Comparison of ENCODE assay signal across 8 mouse cellular contexts in the genomic region with DNA sequence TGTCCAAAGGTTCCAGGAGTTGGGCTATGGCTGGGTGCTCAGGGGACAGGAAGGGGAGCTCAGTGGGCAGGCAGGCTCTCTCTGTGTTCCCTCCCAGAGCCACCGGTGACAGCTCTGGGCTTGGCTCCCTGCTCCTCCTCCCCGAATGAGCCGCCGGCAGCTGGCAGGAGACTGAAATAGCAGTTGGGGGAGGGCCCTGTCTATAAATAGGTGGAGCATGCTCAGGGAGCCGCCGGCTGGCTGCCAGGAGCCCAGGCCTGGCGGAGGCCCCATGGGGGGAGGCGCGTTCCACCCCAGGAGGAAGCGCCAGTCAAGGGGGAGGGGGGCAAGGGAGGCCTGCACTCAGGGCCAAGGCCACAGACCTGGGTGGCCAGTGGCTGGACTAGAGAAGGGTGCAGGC. TPM values are rescaled to one million over a fixed set of nuclear protein-coding genes. Genes with fewer than 3 reads are reported as not detected.
DNase-seq lines count a peak whose midpoint lies in the region; ATAC-seq and TF ChIP-seq lines count a peak whose summit lies in the region.

No protein-coding gene starts in this region.

- H3K36me3 ChIP-seq in forebrain, embryonic 11.5 days (ENCODE audit: control insufficient read depth, insufficient read depth, low read length) = no peaks in the 10 kb centered on the region
- no peaks in the 10 kb centered on the region for H3K36me3 ChIP-seq in heart, embryonic 16.5 days (ENCODE audit: control insufficient read depth, insufficient read depth)
- no peaks in the 10 kb centered on the region for H3K36me3 ChIP-seq in liver, embryonic 14.5 days (replicated peaks; ENCODE audit: control insufficient read depth, insufficient read depth, low read depth)
- no peaks in the 10 kb centered on the region; the same call in 1 of the 2 replicates for H3K36me3 ChIP-seq in stomach, embryonic 15.5 days

- H3K4me3 ChIP-seq in forebrain, embryonic 11.5 days (ENCODE audit: low read depth, low read length) = peak overlapping the region; percentile 1; the same call in 1 of the 2 replicates
- H3K4me3 ChIP-seq in heart, embryonic 16.5 days (ENCODE audit: low read length) = peak overlapping the region; percentile 76
- peak overlapping the region; percentile 34 to 45 for H3K4me3 ChIP-seq in liver, embryonic 14.5 days (ENCODE audit: insufficient read depth in 1 of 2, low read depth in 2 of 2, low read length in 2 of 2)
- peak overlapping the region; percentile 51 for H3K4me3 ChIP-seq in stomach, embryonic 15.5 days (replicated peaks)

- WGBS in forebrain, embryonic 11.5 days = under 1% methylated on average over 9 of the region's 10 CpGs
- 0% methylated on average over 8 of the region's 10 CpGs for WGBS in heart, embryonic 16.5 days
- 2% methylated on average over 10 of the region's 10 CpGs for WGBS in liver, embryonic 14.5 days (ENCODE audit: insufficient replicate concordance)
- 3% methylated on average over 10 of the region's 10 CpGs for WGBS in stomach, embryonic 15.5 days

- peak; percentile 80 for ATAC-seq in forebrain, embryonic 11.5 days (replicated peaks; ENCODE audit: low FRiP score)
- peak; percentile 76 for ATAC-seq in heart, embryonic 16.5 days (replicated peaks; ENCODE audit: extremely low read depth, insufficient read depth, low FRiP score)
- ATAC-seq in liver, embryonic 14.5 days (ENCODE audit: insufficient read depth) = peak; percentile 86
- peak; percentile 85 for ATAC-seq in stomach, embryonic 15.5 days (ENCODE audit: insufficient read depth, low FRiP score, low read depth)

- H3K27ac ChIP-seq in forebrain, embryonic 11.5 days (ENCODE audit: low read depth, low read length) = peak overlapping the region; percentile 48; the same call in 1 of the 2 replicates
- H3K27ac ChIP-seq in heart, embryonic 16.5 days (ENCODE audit: low read length) = peak overlapping the region; percentile 99
- H3K27ac ChIP-seq in liver, embryonic 14.5 days = no peak overlapping the region
- peak overlapping the region; percentile 93 for H3K27ac ChIP-seq in stomach, embryonic 15.5 days

- 0 out of 2 replicates have a peak, but pooled peaks have one; percentile 12 for TF ChIP-seq EP300 in liver, embryonic 14.5 days (IDR thresholded peaks at IDR 0.05; ENCODE audit: low read depth)

- TF ChIP-seq CTCF in liver, embryonic 14.5 days (IDR thresholded peaks at IDR 0.05; ENCODE audit: low read depth) = peak; percentile 20; the same call in 1 of the 2 replicates

- H3K9me3 ChIP-seq in forebrain, embryonic 11.5 days (ENCODE audit: control insufficient read depth, low read length) = no peaks in the 10 kb centered on the region
- no peaks in the 10 kb centered on the region for H3K9me3 ChIP-seq in heart, embryonic 16.5 days (replicated peaks; ENCODE audit: control insufficient read depth, low read length)
- no peaks in the 10 kb centered on the region for H3K9me3 ChIP-seq in liver, embryonic 14.5 days (ENCODE audit: control insufficient read depth, low read length)
- H3K9me3 ChIP-seq in stomach, embryonic 15.5 days = no peaks in the 10 kb centered on the region

- peak overlapping the region; percentile 21; the same call in 1 of the 2 replicates for H3K9ac ChIP-seq in forebrain, embryonic 11.5 days (ENCODE audit: low read length)
- peak overlapping the region; percentile 88 for H3K9ac ChIP-seq in heart, embryonic 16.5 days (ENCODE audit: low read length)
- H3K9ac ChIP-seq in liver, embryonic 14.5 days (replicated peaks) = peak overlapping the region; percentile 45
- peak overlapping the region; percentile 13 for H3K9ac ChIP-seq in stomach, embryonic 15.5 days

- H3K4me1 ChIP-seq in forebrain, embryonic 11.5 days (replicated peaks; ENCODE audit: control insufficient read depth, insufficient read depth, low read length) = peaks cover 14% of the 10 kb centered on the region
- peaks cover 83% of the 10 kb centered on the region for H3K4me1 ChIP-seq in heart, embryonic 16.5 days (ENCODE audit: control insufficient read depth, insufficient read depth, low read length)
- peaks cover 13 to 32% of the 10 kb centered on the region in 2 experiments for H3K4me1 ChIP-seq in liver, embryonic 14.5 days (replicated peaks; ENCODE audit: control insufficient read depth in 2 of 2, insufficient read depth in 2 of 2, low read length in 1 of 2)
- H3K4me1 ChIP-seq in stomach, embryonic 15.5 days = peaks cover 73% of the 10 kb centered on the region

- H3K27me3 ChIP-seq in forebrain, embryonic 11.5 days (ENCODE audit: control insufficient read depth, insufficient read depth, low read length) = no peaks in the 10 kb centered on the region; the same call in 1 of the 2 replicates
- no peaks in the 10 kb centered on the region for H3K27me3 ChIP-seq in heart, embryonic 16.5 days (ENCODE audit: control insufficient read depth, insufficient read depth, low read length)
- no peaks in the 10 kb centered on the region; the same call in 1 of the 2 replicates for H3K27me3 ChIP-seq in liver, embryonic 14.5 days (ENCODE audit: control insufficient read depth, insufficient read depth, low read length)
- H3K27me3 ChIP-seq in stomach, embryonic 15.5 days (replicated peaks) = no peaks in the 10 kb centered on the region

- peak; percentile 60 to 71 for DNase-seq in CD8-positive naive resting alpha-beta T cell, adult 2 months (ENCODE audit: low read depth in 2 of 2, low spot score in 2 of 2)
- peak; percentile 70 for DNase-seq in c-Kit-positive CD71-positive TER-119-negative erythroid progenitor cells, embryonic 14.5 days (ENCODE audit: low read depth)
- DNase-seq in forebrain, embryonic 11.5 days (ENCODE audit: low spot score) = peak; percentile 86
- peak; percentile 99 for DNase-seq in kidney, postnatal 36 days
- DNase-seq in liver, embryonic 14.5 days (ENCODE audit: low read depth in 3 of 3, low spot score in 3 of 3) = peak; percentile 65 to 70 (median 66)
- DNase-seq in neural tube, embryonic 10.5 days (ENCODE audit: extremely low spot score, low spot score) = peak; percentile 74

- peak overlapping the region; percentile 19; the same call in 1 of the 2 replicates for H3K4me2 ChIP-seq in forebrain, embryonic 11.5 days (ENCODE audit: low read depth, low read length, severe bottlenecking)
- H3K4me2 ChIP-seq in heart, embryonic 16.5 days (ENCODE audit: low read depth, low read length) = peak overlapping the region; percentile 85
- H3K4me2 ChIP-seq in liver, embryonic 14.5 days (ENCODE audit: low read depth) = peak overlapping the region; percentile 61
- peak overlapping the region; percentile 92 for H3K4me2 ChIP-seq in stomach, embryonic 15.5 days

RNA-seq across cellular contexts. Expression of gene Hdac5, which starts 11.2 kb away (rescaled TPM):
- polyA plus RNA-seq in forebrain, embryonic 11.5 days (2014; fragmentation: Nextera tagmentation; extraction: Ambion mirVana) = 35.0 and 36.8 TPM in 2 replicates
- polyA plus RNA-seq in heart, embryonic 16.5 days (2015; fragmentation: Nextera tagmentation; extraction: Ambion mirVana) = 86.7 and 96.4 TPM in 2 replicates
- 8.8 and 10.0 TPM in 2 replicates for polyA plus RNA-seq in liver, embryonic 14.5 days (2012; rRNA removed)
- polyA plus RNA-seq in liver, embryonic 14.5 days (2014; fragmentation: Nextera tagmentation; extraction: Ambion mirVana) = 6.4 and 7.3 TPM in 2 replicates
- polyA plus RNA-seq in stomach, embryonic 15.5 days (2015; fragmentation: Nextera tagmentation; extraction: Ambion mirVana) = 68.7 and 71.3 TPM in 2 replicates

RNA-seq across cellular contexts. Expression of gene G6pc3, which starts 29.4 kb away (rescaled TPM):
- 30.6 and 32.2 TPM in 2 replicates for polyA plus RNA-seq in forebrain, embryonic 11.5 days (2014; fragmentation: Nextera tagmentation; extraction: Ambion mirVana)
- polyA plus RNA-seq in heart, embryonic 16.5 days (2015; fragmentation: Nextera tagmentation; extraction: Ambion mirVana) = 24.4 and 25.0 TPM in 2 replicates
- polyA plus RNA-seq in liver, embryonic 14.5 days (2012; rRNA removed) = 12.6 and 14.8 TPM in 2 replicates
- 7.3 and 10.1 TPM in 2 replicates for polyA plus RNA-seq in liver, embryonic 14.5 days (2014; fragmentation: Nextera tagmentation; extraction: Ambion mirVana)
- 29.6 and 32.1 TPM in 2 replicates for polyA plus RNA-seq in stomach, embryonic 15.5 days (2015; fragmentation: Nextera tagmentation; extraction: Ambion mirVana)

RNA-seq across cellular contexts. Expression of gene BC030867, which starts 29.9 kb away (rescaled TPM):
- 23.5 and 26.6 TPM in 2 replicates for polyA plus RNA-seq in forebrain, embryonic 11.5 days (2014; fragmentation: Nextera tagmentation; extraction: Ambion mirVana)
- polyA plus RNA-seq in heart, embryonic 16.5 days (2015; fragmentation: Nextera tagmentation; extraction: Ambion mirVana) = 11.8 and 12.3 TPM in 2 replicates
- 10.9 and 11.3 TPM in 2 replicates for polyA plus RNA-seq in liver, embryonic 14.5 days (2012; rRNA removed)
- 10.8 and 13.2 TPM in 2 replicates for polyA plus RNA-seq in liver, embryonic 14.5 days (2014; fragmentation: Nextera tagmentation; extraction: Ambion mirVana)
- polyA plus RNA-seq in stomach, embryonic 15.5 days (2015; fragmentation: Nextera tagmentation; extraction: Ambion mirVana) = 11.4 and 11.7 TPM in 2 replicates

RNA-seq across cellular contexts. Expression of gene Lsm12, which starts 33.7 kb away (rescaled TPM):
- 73.2 and 78.7 TPM in 2 replicates for polyA plus RNA-seq in forebrain, embryonic 11.5 days (2014; fragmentation: Nextera tagmentation; extraction: Ambion mirVana)
- 60.5 and 77.2 TPM in 2 replicates for polyA plus RNA-seq in heart, embryonic 16.5 days (2015; fragmentation: Nextera tagmentation; extraction: Ambion mirVana)
- polyA plus RNA-seq in liver, embryonic 14.5 days (2012; rRNA removed) = 10.4 and 15.4 TPM in 2 replicates
- polyA plus RNA-seq in liver, embryonic 14.5 days (2014; fragmentation: Nextera tagmentation; extraction: Ambion mirVana) = 51.4 and 56.2 TPM in 2 replicates
- 110 and 112 TPM in 2 replicates for polyA plus RNA-seq in stomach, embryonic 15.5 days (2015; fragmentation: Nextera tagmentation; extraction: Ambion mirVana)

RNA-seq across cellular contexts. Expression of gene Asb16, which starts 49.8 kb away (rescaled TPM):
- polyA plus RNA-seq in forebrain, embryonic 11.5 days (2014; fragmentation: Nextera tagmentation; extraction: Ambion mirVana) = not detected in 2 replicates
- polyA plus RNA-seq in heart, embryonic 16.5 days (2015; fragmentation: Nextera tagmentation; extraction: Ambion mirVana) = 0.08 and 0.09 TPM in 2 replicates
- 0.39 and 0.44 TPM in 2 replicates for polyA plus RNA-seq in liver, embryonic 14.5 days (2012; rRNA removed)
- polyA plus RNA-seq in liver, embryonic 14.5 days (2014; fragmentation: Nextera tagmentation; extraction: Ambion mirVana) = 0.05 and 0.08 TPM in 2 replicates
- polyA plus RNA-seq in stomach, embryonic 15.5 days (2015; fragmentation: Nextera tagmentation; extraction: Ambion mirVana) = 0.09 TPM in 1 of 2 replicates, not detected in the other

Comparison
In these comparisons a context has a peak if more than half of its experiments do, and no peak if none do; other contexts are left out.
1. H3K4me2 ChIP-seq: peak in every context shown above with its lines; median percentile 92 in stomach, embryonic 15.5 days; 85 in heart, embryonic 16.5 days; 61 in liver, embryonic 14.5 days; 19 in forebrain, embryonic 11.5 days.
2. H3K4me3 ChIP-seq: peak in every context shown above with its lines; median percentile 76 in heart, embryonic 16.5 days; 51 in stomach, embryonic 15.5 days; 40 in liver, embryonic 14.5 days; 1 in forebrain, embryonic 11.5 days.
3. H3K9ac ChIP-seq: peak in every context shown above with its lines; median percentile 88 in heart, embryonic 16.5 days; 45 in liver, embryonic 14.5 days; 21 in forebrain, embryonic 11.5 days; 13 in stomach, embryonic 15.5 days.